Mouse (Mus musculus) lung, postnatal 0 days (tissue): Measurements from ENCODE around the gene Mafk. TPM values are rescaled to one million over a fixed set of nuclear protein-coding genes. Genes with fewer than 3 reads are reported as not detected.
"Not testable (repeated sequence)": the region's sequence is repeated elsewhere in the genome, so short reads cannot be mapped to it uniquely, and the experiment has no call there.

Experiments used
- ATAC-seq: fragments of 200-750 bp; cut with Nextera tagmentation; 2 replicates; pipeline ENCODE4 v1.8.0; 2017; ENCODE audit warnings: moderate library complexity
- DNase-seq: peaks from one replicate; pipeline ENCODE4 v3.0.0-alpha.2; 2016; ENCODE audit warnings: low spot score
- H3K27ac ChIP-seq: fragments of 300-500 bp; sonication (generic); 2 replicates; pipeline ENCODE4 v1.5.1; 2014; ENCODE audit warnings: antibody characterized with exemption, mild to moderate bottlenecking, low read length, mixed read lengths
- H3K27me3 ChIP-seq: fragments of 300-500 bp; sonication (generic); replicated peaks from 2 replicates; pipeline ENCODE4 v1.6.1; 2014; ENCODE audit warnings: low read length, mixed read lengths; ENCODE audit not compliant: insufficient read depth
- H3K36me3 ChIP-seq: fragments of 300-500 bp; sonication (generic); 2 replicates; pipeline ENCODE4 v1.6.1; 2014; ENCODE audit warnings: low read length, mixed read lengths; ENCODE audit not compliant: insufficient read depth
- H3K4me1 ChIP-seq: fragments of 300-500 bp; sonication (generic); 2 replicates; pipeline ENCODE4 v1.6.1; 2014; ENCODE audit warnings: antibody characterized with exemption, low read depth, low read length, mixed read lengths; ENCODE audit not compliant: insufficient read depth
- H3K4me2 ChIP-seq: fragments of 300-500 bp; sonication (generic); replicated peaks from 2 replicates; pipeline ENCODE4 v1.6.1; 2014; ENCODE audit warnings: low read depth, mild to moderate bottlenecking, low read length, moderate library complexity, mixed read lengths
- H3K4me3 ChIP-seq: fragments of 300-500 bp; sonication (generic); 2 replicates; pipeline ENCODE4 v1.5.1; 2014; ENCODE audit warnings: low read depth, low read length
- H3K9ac ChIP-seq: fragments of 300-500 bp; sonication (generic); replicated peaks from 2 replicates; pipeline ENCODE4 v1.6.1; 2014; ENCODE audit warnings: low read depth, mild to moderate bottlenecking
- H3K9me3 ChIP-seq: fragments of 300-500 bp; sonication (generic); 2 replicates; pipeline ENCODE4 v1.6.1; 2016; ENCODE audit warnings: low read length, mixed read lengths
- CTCF ChIP-seq: IDR thresholded peaks from 2 replicates; pipeline ENCODE4 v1.5.1; 2016; ENCODE audit warnings: antibody characterized with exemption, mild to moderate bottlenecking
- EP300 ChIP-seq: IDR thresholded peaks from 2 replicates; pipeline ENCODE4 v1.6.1; 2016; ENCODE audit warnings: antibody characterized with exemption, mild to moderate bottlenecking, control low read depth
- WGBS: fragments of 180-500 bp; shearing (Covaris S2); extraction: QIAGEN DNeasy Blood & Tissue Kit; methylation state at CpG from one replicate; pipeline ENCODE4 v1.1.7; 2014; 5-methylcytosine and 5-hydroxymethylcytosine counted together
- polyA plus RNA-seq: library from polyadenylated mRNA; unstranded; fragments of >200 nt; fragmentation: Nextera tagmentation; extraction: Ambion mirVana; gene quantifications from 2 replicates; pipeline ENCODE4 v1.2.1, GENCODE M21; 2015

The Mafk gene
- polyA plus RNA-seq, result 38.5 and 38.9 TPM in 2 replicates

- Histone ChIP-seq H3K4me2 (peak within 1 kb of the TSS; percentile 86), H3K27ac (peak within 1 kb of the TSS; percentile 98), H3K27me3 (no peaks in the 10 kb centered on the region), H3K9ac (peak within 1 kb of the TSS; percentile 96), H3K4me1 (peaks cover 32% of the 10 kb centered on the region), H3K9me3 (no peaks in the 10 kb centered on the region), H3K36me3 (no peaks in the 10 kb centered on the region), H3K4me3 (peak within 1 kb of the TSS; percentile 94)
- peak; percentile 92 for ATAC-seq
- DNase-seq, result peak; percentile 98
- peak; percentile 40 for TF ChIP-seq CTCF
- peak; percentile 29; the same call in 1 of the 2 replicates for TF ChIP-seq EP300
- WGBS, result under 1% methylated on average over 91 of the region's 92 CpGs
Observed at GRCm38 (mm10) chr5:139791227-139792158, at the start of gene Mafk. TSS of gene Mafk (plus strand) at chr5:139791513.

DNA sequence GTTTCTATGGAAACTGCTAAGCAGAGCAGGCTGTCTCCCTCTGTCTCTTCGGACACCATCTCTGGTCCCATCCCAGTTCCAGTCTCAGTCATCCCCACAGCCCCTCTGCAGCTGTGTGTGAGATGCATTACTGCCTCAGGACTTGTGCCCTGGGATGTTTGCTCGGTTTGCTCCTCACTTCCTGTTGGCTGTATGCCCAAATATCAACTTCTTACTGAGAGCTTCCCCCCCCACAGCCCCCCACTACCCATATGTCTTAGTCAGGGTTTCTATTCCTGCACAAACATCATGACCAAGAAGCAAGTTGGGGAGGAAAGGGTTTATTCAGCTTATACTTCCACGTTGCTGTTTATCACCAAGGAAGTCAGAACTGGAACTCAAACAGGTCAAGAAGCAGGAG lies 48.7 kb upstream of the Mafk start:
- not testable (repeated sequence) for ATAC-seq, H3K36me3 ChIP-seq, H3K4me3 ChIP-seq, H3K9me3 ChIP-seq, H3K9ac ChIP-seq, DNase-seq, H3K4me2 ChIP-seq, H3K27ac ChIP-seq, H3K4me1 ChIP-seq, H3K27me3 ChIP-seq
- WGBS, result 32% methylated on average over 3 of the region's 3 CpGs

- Histone ChIP-seq H3K4me3 (no peak overlapping the region), H3K9me3 (no peaks in the 10 kb centered on the region), H3K36me3 (no peaks in the 10 kb centered on the region), H3K4me1 (no peaks in the 10 kb centered on the region), H3K27me3 (no peaks in the 10 kb centered on the region), H3K9ac (no peak overlapping the region), H3K27ac (no peak overlapping the region), H3K4me2 (no peak overlapping the region)
- DNase-seq (peak; percentile 71), ATAC-seq (peak; percentile 83)
- WGBS, result 7% methylated on average over 3 of the region's 3 CpGs
- TF ChIP-seq EP300 (no peak), CTCF (peak; percentile 89)
Observed at GRCm38 (mm10) chr5:139745771-139746170, 45.5 kb upstream of the Mafk start.

- no peak overlapping the region for H3K27ac ChIP-seq
- no peaks in the 10 kb centered on the region for H3K27me3 ChIP-seq
- no peaks in the 10 kb centered on the region for H3K36me3 ChIP-seq
- H3K4me3 ChIP-seq, result no peak overlapping the region
- no peaks in the 10 kb centered on the region for H3K4me1 ChIP-seq
- no peak overlapping the region for H3K9ac ChIP-seq
- no peak overlapping the region for H3K4me2 ChIP-seq
- TF ChIP-seq CTCF, result no peak
- no peak for TF ChIP-seq EP300
- no peak for ATAC-seq
- DNase-seq, result no peak
- 72% methylated on average over 15 of the region's 16 CpGs for WGBS
- no peaks in the 10 kb centered on the region for H3K9me3 ChIP-seq
Observed at GRCm38 (mm10) chr5:139749413-139750125, 41.7 kb upstream of the Mafk start.

DNA sequence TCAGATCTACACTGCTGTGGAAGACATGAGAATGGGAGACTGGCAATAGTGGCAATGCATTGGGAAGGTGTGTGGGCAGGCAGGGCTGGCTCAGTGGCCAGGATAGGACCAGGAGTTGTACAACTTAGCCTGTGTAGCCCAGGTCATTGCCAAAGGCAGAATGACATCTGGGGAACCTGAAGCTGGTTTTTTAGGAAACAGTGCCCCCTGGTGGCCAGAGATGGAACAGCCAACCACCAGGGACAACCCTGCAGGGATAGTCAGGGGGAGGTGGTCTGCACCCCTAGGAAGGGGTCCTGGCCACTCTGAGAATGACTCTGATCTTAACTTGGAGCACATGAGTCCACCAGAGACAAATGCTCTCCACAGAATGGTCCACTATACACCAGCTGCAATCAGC lies 40.8 kb upstream of the Mafk start:
- Histone ChIP-seq H3K4me3 (no peak overlapping the region), H3K27ac (no peak overlapping the region), H3K27me3 (no peaks in the 10 kb centered on the region), H3K4me2 (no peak overlapping the region), H3K9ac (no peak overlapping the region), H3K36me3 (no peaks in the 10 kb centered on the region), H3K9me3 (no peaks in the 10 kb centered on the region), H3K4me1 (no peaks in the 10 kb centered on the region)
- peak; percentile 33 for ATAC-seq
- peak; percentile 50 for DNase-seq
- TF ChIP-seq CTCF (peak; percentile 94), EP300 (no peak)

DNA sequence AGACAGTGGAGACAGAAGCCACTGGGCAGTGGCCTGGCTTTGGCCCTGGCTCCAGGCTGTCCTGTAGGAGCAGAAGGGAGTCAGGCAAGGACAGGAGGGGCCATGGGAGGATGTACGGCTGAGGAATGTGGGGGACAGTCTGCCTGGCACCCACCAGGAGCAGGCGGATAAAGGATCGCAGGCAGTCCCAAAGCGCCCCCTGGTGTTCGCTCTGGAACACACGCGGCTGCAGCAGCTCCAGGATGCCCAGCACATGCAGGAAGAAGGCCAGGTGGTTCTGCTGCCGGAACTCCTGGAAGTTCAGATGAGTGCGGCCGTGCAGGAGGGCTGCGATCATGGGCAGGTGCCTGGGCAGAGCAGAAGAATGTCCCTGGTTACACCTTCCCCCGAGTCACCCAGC lies 36.6 kb upstream of the Mafk start:
- 27% methylated on average over 12 of the region's 12 CpGs for WGBS
- no peak for ATAC-seq
- no peaks in the 10 kb centered on the region for H3K4me1 ChIP-seq

More for the DNA sequence above, 36.6 kb upstream of the Mafk start:
- peaks cover 18% of the 10 kb centered on the region for H3K36me3 ChIP-seq
- H3K9ac ChIP-seq, result no peak overlapping the region
- peak; percentile 58 for DNase-seq
- H3K27ac ChIP-seq, result no peak overlapping the region
- TF ChIP-seq CTCF (peak; percentile 79), EP300 (no peak)
- no peak overlapping the region for H3K4me3 ChIP-seq
- H3K9me3 ChIP-seq, result no peaks in the 10 kb centered on the region
- H3K27me3 ChIP-seq, result no peaks in the 10 kb centered on the region
- H3K4me2 ChIP-seq, result no peak overlapping the region
